Mouse (Mus musculus): Measurements from ENCODE around the gene Siah3. TPM values are rescaled to one million over a fixed set of nuclear protein-coding genes. Genes with fewer than 3 reads are reported as not detected.
"Not testable (repeated sequence)": the region's sequence is repeated elsewhere in the genome, so short reads cannot be mapped to it uniquely, and the experiment has no call there.

Siah3 gene
- polyA plus RNA-seq, 1 experiment from 2014 or later, result 0.28 TPM

DNA sequence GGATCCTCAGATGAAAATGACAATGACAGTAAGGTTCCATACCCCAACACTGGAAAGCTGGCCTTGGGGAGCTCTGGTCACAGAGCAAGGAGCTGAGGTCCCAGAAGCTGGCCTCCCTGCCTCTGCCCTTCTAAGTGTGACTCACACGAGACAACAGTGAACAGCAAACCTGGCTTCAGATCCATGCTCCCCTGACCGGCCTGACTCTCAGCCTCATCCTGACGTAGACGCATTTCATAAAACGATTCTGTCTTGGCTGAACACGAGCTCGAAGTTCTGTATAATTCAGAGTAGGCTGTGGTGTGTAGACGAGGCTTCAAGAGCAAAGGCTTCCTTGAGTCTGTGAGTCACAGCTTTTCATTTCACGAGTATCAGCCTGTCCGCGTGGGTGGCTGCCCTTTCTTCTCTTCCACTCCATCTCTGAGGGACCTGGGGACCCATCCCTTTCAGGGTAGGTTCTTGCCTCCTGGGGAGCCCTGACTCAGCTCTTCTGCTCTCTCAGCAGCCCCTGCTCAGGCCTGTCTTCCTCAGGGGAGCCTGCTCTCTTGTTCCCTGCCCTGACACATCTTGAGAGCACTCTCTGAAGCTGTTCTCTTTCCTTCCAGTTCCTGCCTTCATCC lies 11.2 kb upstream of the Siah3 start:
- H3K4me2 ChIP-seq (replicated peaks; ENCODE audit: low read depth, low read length), result no peak overlapping the region
- H3K4me3 ChIP-seq (ENCODE audit: low read length), result no peak overlapping the region
- WGBS, result 75% methylated on average over 11 of the region's 11 CpGs
- H3K27ac ChIP-seq (ENCODE audit: low read depth, low read length), result no peak overlapping the region
- no peaks in the 10 kb centered on the region for H3K27me3 ChIP-seq (ENCODE audit: control insufficient read depth, insufficient read depth, low read length)
- H3K9ac ChIP-seq (ENCODE audit: low read depth, low read length), result no peak overlapping the region
- H3K4me1 ChIP-seq (ENCODE audit: control insufficient read depth, insufficient read depth, low read length), result no peaks in the 10 kb centered on the region; the same call in 1 of the 2 replicates
- H3K36me3 ChIP-seq (ENCODE audit: control insufficient read depth, insufficient read depth, low read length), result no peaks in the 10 kb centered on the region
- no peak for ATAC-seq (ENCODE audit: low FRiP score, low TSS enrichment)
- no peaks in the 10 kb centered on the region for H3K9me3 ChIP-seq (ENCODE audit: control insufficient read depth, low read length)

DNA sequence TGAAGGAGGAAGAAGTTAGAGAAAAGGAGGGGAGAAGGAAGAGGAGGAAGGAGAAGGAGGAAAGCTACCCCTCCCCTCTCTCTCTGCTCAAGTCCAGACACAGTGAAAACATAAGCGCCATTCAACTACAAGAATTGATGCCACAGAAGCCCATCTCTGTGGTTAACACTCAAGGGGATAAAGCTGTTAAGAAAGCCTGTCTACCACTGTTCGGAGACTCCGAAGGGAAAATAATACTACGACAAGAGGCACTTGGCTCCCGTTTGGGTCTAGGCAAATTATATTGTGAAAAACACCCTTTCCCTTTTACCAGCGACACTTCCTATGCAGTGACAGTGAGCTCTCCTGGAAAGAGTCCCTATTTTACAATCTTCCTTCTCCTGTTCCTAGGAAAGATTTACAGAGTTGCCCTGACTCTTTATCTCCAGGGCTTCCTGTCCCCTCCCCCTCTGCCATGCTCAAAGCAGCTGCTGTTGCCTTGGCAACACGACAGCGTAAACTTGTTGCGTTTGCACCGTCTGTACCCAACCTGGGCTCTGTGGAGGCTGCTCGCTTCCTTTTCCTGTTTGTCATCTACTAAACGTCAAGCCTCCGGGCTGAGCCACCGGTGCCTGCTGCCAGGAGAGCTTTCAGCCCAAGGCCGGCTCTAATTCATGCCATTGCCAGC lies 10.4 kb upstream of the Siah3 start:
- Histone ChIP-seq H3K4me2 (replicated peaks; ENCODE audit: low read depth, low read length) (peak overlapping the region; percentile 36), H3K4me1 (ENCODE audit: control insufficient read depth, insufficient read depth, low read length) (no peaks in the 10 kb centered on the region; the same call in 1 of the 2 replicates), H3K9ac (ENCODE audit: low read depth, low read length) (peak overlapping the region; percentile 7; the same call in 1 of the 2 replicates), H3K4me3 (ENCODE audit: low read length) (peak overlapping the region; percentile 22; the same call in 1 of the 2 replicates), H3K9me3 (ENCODE audit: control insufficient read depth, low read length) (no peaks in the 10 kb centered on the region), H3K27ac (ENCODE audit: low read depth, low read length) (no peak overlapping the region), H3K36me3 (ENCODE audit: control insufficient read depth, insufficient read depth, low read length) (no peaks in the 10 kb centered on the region), H3K27me3 (ENCODE audit: control insufficient read depth, insufficient read depth, low read length) (no peaks in the 10 kb centered on the region)
- WGBS, result 6% methylated on average over 15 of the region's 15 CpGs
- peak; percentile 90 for ATAC-seq (ENCODE audit: low FRiP score, low TSS enrichment)

DNA sequence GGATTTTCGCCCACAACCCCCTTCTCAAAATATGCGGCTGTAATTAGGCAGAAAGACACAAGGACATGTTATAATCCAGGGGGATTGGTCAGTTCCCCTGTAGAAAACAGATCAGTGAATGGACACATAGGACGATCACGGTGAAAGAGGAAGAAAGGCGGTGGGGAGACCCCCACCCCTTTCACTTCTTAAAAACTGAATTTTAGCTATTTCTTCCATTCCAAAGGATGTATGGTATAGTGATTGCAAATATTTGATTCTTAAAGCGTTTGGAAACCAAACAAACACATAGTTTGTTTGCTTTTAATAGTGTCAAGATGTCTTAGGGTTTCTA lies 9.9 kb upstream of the Siah3 start:
- 40% methylated on average over 6 of the region's 6 CpGs for WGBS
- peak; percentile 20; the same call in 1 of the 2 replicates for ATAC-seq (ENCODE audit: low FRiP score, low TSS enrichment)
- peak overlapping the region; percentile 7; the same call in 1 of the 2 replicates for H3K9ac ChIP-seq (ENCODE audit: low read depth, low read length)
- peak overlapping the region; percentile 36 for H3K4me2 ChIP-seq (replicated peaks; ENCODE audit: low read depth, low read length)
- no peaks in the 10 kb centered on the region for H3K9me3 ChIP-seq (ENCODE audit: control insufficient read depth, low read length)
- no peaks in the 10 kb centered on the region for H3K27me3 ChIP-seq (ENCODE audit: control insufficient read depth, insufficient read depth, low read length)
- no peak overlapping the region for H3K27ac ChIP-seq (ENCODE audit: low read depth, low read length)
- peak overlapping the region; percentile 22; the same call in 1 of the 2 replicates for H3K4me3 ChIP-seq (ENCODE audit: low read length)
- H3K4me1 ChIP-seq (ENCODE audit: control insufficient read depth, insufficient read depth, low read length), result no peaks in the 10 kb centered on the region; the same call in 1 of the 2 replicates
- H3K36me3 ChIP-seq (ENCODE audit: control insufficient read depth, insufficient read depth, low read length), result no peaks in the 10 kb centered on the region

DNA sequence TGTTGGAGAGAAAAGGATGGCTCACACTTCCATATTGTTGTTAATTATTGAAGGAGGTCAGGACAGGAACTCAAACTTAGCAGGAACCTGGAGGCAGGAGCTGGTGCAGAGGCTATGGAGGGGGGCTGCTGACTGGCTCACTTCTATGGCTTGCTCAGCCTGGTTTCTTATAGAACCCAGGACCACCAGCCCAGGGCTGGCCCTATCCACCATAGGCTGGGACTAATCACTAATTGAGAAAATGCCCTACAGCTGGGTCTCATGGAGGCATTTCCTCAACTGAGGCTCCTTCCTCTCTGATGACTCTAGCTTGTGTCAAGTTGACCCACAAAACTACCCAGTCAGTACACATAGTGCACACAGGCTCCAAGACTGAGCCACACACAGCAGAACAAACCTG lies 9.5 kb upstream of the Siah3 start:
- H3K9me3 ChIP-seq (ENCODE audit: control insufficient read depth, low read length); H3K4me3 ChIP-seq (ENCODE audit: low read length); H3K36me3 ChIP-seq (ENCODE audit: control insufficient read depth, insufficient read depth, low read length); H3K27ac ChIP-seq (ENCODE audit: low read depth, low read length); H3K9ac ChIP-seq (ENCODE audit: low read depth, low read length); H3K4me2 ChIP-seq (replicated peaks; ENCODE audit: low read depth, low read length); ATAC-seq (ENCODE audit: low FRiP score, low TSS enrichment); H3K4me1 ChIP-seq (ENCODE audit: control insufficient read depth, insufficient read depth, low read length); H3K27me3 ChIP-seq (ENCODE audit: control insufficient read depth, insufficient read depth, low read length): not testable (repeated sequence)

DNA sequence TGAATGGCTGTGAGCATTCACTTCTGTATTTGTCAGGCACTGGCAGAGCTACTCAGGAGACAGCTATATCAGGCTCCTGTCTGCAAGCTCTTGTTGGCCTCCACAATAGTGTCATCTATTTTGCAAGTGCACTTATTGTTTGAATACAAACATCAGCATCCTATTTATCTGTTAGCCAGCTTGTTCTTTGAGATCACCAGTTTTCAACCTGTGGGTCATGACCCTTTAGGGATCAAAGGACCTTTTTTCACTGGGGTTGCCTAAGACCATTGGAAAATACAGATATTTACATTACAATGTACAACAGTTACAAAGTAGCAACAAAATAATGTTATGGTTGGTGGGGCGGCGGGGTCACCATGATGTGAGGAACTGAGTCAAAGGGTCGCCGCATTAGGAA lies 1.9 kb upstream of the Siah3 start:
- Histone ChIP-seq H3K27me3 (ENCODE audit: control insufficient read depth, insufficient read depth, low read length) (no peaks in the 10 kb centered on the region; the same call in 1 of the 2 replicates), H3K9me3 (ENCODE audit: control insufficient read depth, low read length) (no peaks in the 10 kb centered on the region), H3K9ac (ENCODE audit: low read depth, low read length) (no peak overlapping the region), H3K4me3 (ENCODE audit: low read length) (no peak overlapping the region), H3K4me1 (ENCODE audit: control insufficient read depth, insufficient read depth, low read length) (peaks cover 3% of the 10 kb centered on the region; the same call in 1 of the 2 replicates), H3K4me2 (replicated peaks; ENCODE audit: low read depth, low read length) (no peak overlapping the region), H3K36me3 (ENCODE audit: control insufficient read depth, insufficient read depth, low read length) (no peaks in the 10 kb centered on the region), H3K27ac (ENCODE audit: low read depth, low read length) (no peak overlapping the region)
- 93% methylated on average over 4 of the region's 4 CpGs for WGBS
- ATAC-seq (ENCODE audit: low FRiP score, low TSS enrichment), result no peak

DNA sequence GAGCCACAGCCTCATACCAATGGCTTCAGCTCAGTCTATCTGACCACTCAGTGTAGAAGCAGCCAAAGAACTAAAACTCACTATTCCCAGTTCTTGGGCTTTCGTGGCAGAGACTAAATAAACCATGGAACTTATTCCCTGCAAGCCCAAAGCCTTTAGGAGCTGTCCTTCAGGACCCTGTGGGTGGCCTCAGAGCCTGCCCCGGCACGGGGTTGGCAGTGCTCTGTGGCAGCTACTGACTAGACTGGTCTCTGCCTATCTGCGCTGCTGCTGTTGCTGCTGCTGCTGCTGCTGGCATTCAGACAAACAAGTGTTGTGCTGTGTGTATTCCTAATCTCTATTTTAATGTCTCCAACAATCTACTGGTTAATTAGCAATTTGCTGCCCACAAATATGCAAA lies 1.1 kb upstream of the Siah3 start:
- H3K9me3 ChIP-seq (ENCODE audit: control insufficient read depth, low read length), result no peaks in the 10 kb centered on the region
- 13% methylated on average over 4 of the region's 4 CpGs for WGBS
- no peak for ATAC-seq (ENCODE audit: low FRiP score, low TSS enrichment)
- no peak overlapping the region for H3K9ac ChIP-seq (ENCODE audit: low read depth, low read length)
- H3K27me3 ChIP-seq (ENCODE audit: control insufficient read depth, insufficient read depth, low read length), result no peaks in the 10 kb centered on the region; the same call in 1 of the 2 replicates
- peaks cover 3% of the 10 kb centered on the region; the same call in 1 of the 2 replicates for H3K4me1 ChIP-seq (ENCODE audit: control insufficient read depth, insufficient read depth, low read length)
- no peak overlapping the region for H3K27ac ChIP-seq (ENCODE audit: low read depth, low read length)
- no peak overlapping the region for H3K4me3 ChIP-seq (ENCODE audit: low read length)
- H3K4me2 ChIP-seq (replicated peaks; ENCODE audit: low read depth, low read length), result no peak overlapping the region
- no peaks in the 10 kb centered on the region for H3K36me3 ChIP-seq (ENCODE audit: control insufficient read depth, insufficient read depth, low read length)

DNA sequence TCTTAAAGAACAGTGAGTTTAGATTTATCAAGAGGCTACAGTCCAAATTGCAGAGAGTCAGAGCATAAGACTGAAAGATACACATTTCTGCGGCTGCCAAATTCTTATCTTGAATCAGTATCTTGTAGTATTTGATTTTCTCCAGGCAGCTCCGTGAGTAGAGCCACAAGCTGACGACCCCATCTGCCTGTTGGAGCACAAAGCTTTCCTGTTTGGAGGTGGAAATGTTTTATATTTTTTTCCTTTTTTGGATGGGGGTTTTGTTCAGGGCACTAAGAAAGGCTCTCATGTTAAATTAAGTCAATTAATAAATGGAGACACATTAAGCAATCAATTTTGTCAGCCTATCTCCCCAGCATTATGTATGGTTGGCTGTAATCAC lies 430 bp upstream of the Siah3 start:
- no peaks in the 10 kb centered on the region for H3K36me3 ChIP-seq (ENCODE audit: control insufficient read depth, insufficient read depth, low read length)
- WGBS, result 41% methylated on average over 3 of the region's 3 CpGs
- H3K27me3 ChIP-seq (ENCODE audit: control insufficient read depth, insufficient read depth, low read length), result no peaks in the 10 kb centered on the region; the same call in 1 of the 2 replicates
- ATAC-seq (ENCODE audit: low FRiP score, low TSS enrichment), result no peak
- peaks cover 3% of the 10 kb centered on the region; the same call in 1 of the 2 replicates for H3K4me1 ChIP-seq (ENCODE audit: control insufficient read depth, insufficient read depth, low read length)
- H3K4me3 ChIP-seq (ENCODE audit: low read length), result peak overlapping the region; percentile 32; the same call in 1 of the 2 replicates
- H3K4me2 ChIP-seq (replicated peaks; ENCODE audit: low read depth, low read length), result no peak overlapping the region; the same call in 1 of the 2 replicates
- H3K9me3 ChIP-seq (ENCODE audit: control insufficient read depth, low read length), result no peaks in the 10 kb centered on the region
- H3K27ac ChIP-seq (ENCODE audit: low read depth, low read length), result no peak overlapping the region
- no peak overlapping the region for H3K9ac ChIP-seq (ENCODE audit: low read depth, low read length)

DNA sequence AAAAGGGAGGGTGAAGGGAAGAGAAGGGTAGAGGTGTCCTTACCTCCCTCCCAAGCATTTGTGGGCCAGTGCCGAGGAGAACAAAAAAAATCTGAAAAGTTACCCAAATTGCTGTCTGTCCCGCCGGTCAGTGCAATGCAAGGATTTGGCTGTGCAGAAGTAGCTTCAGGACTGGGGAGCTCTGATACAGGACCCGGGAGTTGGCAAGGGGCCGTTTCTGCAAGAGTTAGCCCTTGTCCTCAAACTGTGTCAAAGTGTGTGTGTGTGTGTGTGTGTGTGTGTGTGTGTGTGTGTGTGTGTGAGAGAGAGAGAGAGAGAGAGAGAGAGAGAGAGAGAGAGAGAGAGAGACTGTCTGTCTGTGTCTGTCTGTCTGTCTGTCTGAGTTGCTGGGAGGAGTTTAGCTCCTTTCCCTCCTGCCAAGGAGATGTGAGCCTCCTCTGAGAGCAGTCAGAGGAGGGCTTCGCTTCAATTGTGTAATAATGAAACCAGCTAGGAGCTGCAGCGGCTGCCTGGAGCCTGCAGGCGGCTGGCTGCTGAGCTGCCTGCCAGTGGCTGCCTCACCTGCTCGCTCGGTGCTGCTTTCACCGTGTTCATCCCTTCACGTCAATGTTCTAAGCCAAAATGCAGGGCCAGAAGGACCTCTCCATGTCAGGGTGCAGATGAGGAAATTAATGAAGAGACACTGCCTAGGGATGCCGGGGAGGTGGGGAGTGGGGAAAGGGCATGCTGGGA lies 873 bp downstream of the Siah3 start:
- Histone ChIP-seq H3K27me3 (ENCODE audit: control insufficient read depth, insufficient read depth, low read length) (no peaks in the 10 kb centered on the region; the same call in 1 of the 2 replicates), H3K4me3 (ENCODE audit: low read length) (peak overlapping the region; percentile 32), H3K36me3 (ENCODE audit: control insufficient read depth, insufficient read depth, low read length) (no peaks in the 10 kb centered on the region), H3K9ac (ENCODE audit: low read depth, low read length) (peak overlapping the region; percentile 32; the same call in 1 of the 2 replicates), H3K27ac (ENCODE audit: low read depth, low read length) (no peak overlapping the region), H3K9me3 (ENCODE audit: control insufficient read depth, low read length) (no peaks in the 10 kb centered on the region), H3K4me1 (ENCODE audit: control insufficient read depth, insufficient read depth, low read length) (peaks cover 3% of the 10 kb centered on the region; the same call in 1 of the 2 replicates), H3K4me2 (replicated peaks; ENCODE audit: low read depth, low read length) (peak overlapping the region; percentile 64)
- 3% methylated on average over 13 of the region's 13 CpGs for WGBS
- ATAC-seq (ENCODE audit: low FRiP score, low TSS enrichment), result peak; percentile 53; the same call in 1 of the 2 replicates

All from kidney, embryonic 14.5 days (tissue).